Mouse (Mus musculus): ENCODE measurements at regions not wholly inside any gene's neighbourhood (a gene's known extent, or its start where the extent isn't known, plus 50 kb on each side); places are given as distances from the start of the nearest gene placed in this dataset.

- ATAC-seq (peak; percentile 89), DNase-seq (peak; percentile 61)
- no peak for TF ChIP-seq CTCF (IDR thresholded peaks at IDR 0.05; ENCODE audit: low read depth)
- 38% methylated on average over 14 of the region's 14 CpGs for WGBS
- no peak overlapping the region for H3K4me2 ChIP-seq (ENCODE audit: low read depth)
- H3K9me3 ChIP-seq (ENCODE audit: low read length) = no peaks in the 10 kb centered on the region
- no peak overlapping the region for H3K4me3 ChIP-seq (ENCODE audit: low read depth, low read length)
- no peak overlapping the region for H3K9ac ChIP-seq
- no peaks in the 10 kb centered on the region for H3K36me3 ChIP-seq (ENCODE audit: insufficient read depth)
- no peak overlapping the region for H3K27ac ChIP-seq (ENCODE audit: low read depth, low read length)
- no peaks in the 10 kb centered on the region for H3K27me3 ChIP-seq (ENCODE audit: insufficient read depth, low read length)
- H3K4me1 ChIP-seq (ENCODE audit: insufficient read depth) = peaks cover 18% of the 10 kb centered on the region
Measured at GRCm38 (mm10) chr14:76313424-76314190, 101.2 kb upstream of the Tsc22d1 start.

GRCm38 (mm10) chr14:76318438-76318837 is 96.3 kb upstream of the Tsc22d1 start:
- TF ChIP-seq CTCF (IDR thresholded peaks at IDR 0.05; ENCODE audit: low read depth) = no peak
- WGBS = 54% methylated on average over 5 of the region's 5 CpGs

DNA sequence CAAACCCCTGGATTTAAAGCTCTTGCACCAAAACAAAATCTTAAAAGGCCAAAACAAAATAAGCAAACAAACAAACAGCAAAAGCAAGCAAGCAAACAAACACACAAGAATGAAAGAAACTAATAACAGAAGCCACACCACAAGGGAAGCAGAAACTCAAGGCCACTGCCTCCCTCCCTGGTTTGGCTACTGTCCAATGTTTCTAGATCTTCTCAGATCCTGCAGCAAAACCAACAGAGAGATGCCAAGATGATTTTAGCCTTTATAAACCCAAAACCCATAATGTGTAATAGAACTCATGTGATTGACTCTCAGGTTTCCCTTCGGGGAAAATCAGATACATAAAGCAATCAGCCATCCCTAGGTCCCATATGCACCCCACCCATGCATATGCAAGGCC is 90.5 kb upstream of the Tsc22d1 start:
- ATAC-seq (no peak), DNase-seq (no peak)
- H3K9ac ChIP-seq = no peak overlapping the region
- no peak overlapping the region for H3K4me3 ChIP-seq (ENCODE audit: low read depth, low read length)
- no peaks in the 10 kb centered on the region for H3K9me3 ChIP-seq (ENCODE audit: low read length)
- no peak for TF ChIP-seq CTCF (IDR thresholded peaks at IDR 0.05; ENCODE audit: low read depth)
- 95% methylated on average over 1 of the region's 1 CpGs for WGBS
- H3K4me1 ChIP-seq (ENCODE audit: insufficient read depth) = no peaks in the 10 kb centered on the region
- no peak overlapping the region for H3K4me2 ChIP-seq (ENCODE audit: low read depth)
- H3K27me3 ChIP-seq (ENCODE audit: insufficient read depth, low read length) = no peaks in the 10 kb centered on the region
- H3K27ac ChIP-seq (ENCODE audit: low read depth, low read length) = no peak overlapping the region
- no peaks in the 10 kb centered on the region for H3K36me3 ChIP-seq (ENCODE audit: insufficient read depth)

More at GRCm38 (mm10) chr14:76318438-76318837, 96.3 kb upstream of the Tsc22d1 start:
- no peak overlapping the region for H3K4me3 ChIP-seq (ENCODE audit: low read depth, low read length)
- no peak overlapping the region for H3K27ac ChIP-seq (ENCODE audit: low read depth, low read length)
- H3K9ac ChIP-seq = no peak overlapping the region
- H3K27me3 ChIP-seq (ENCODE audit: insufficient read depth, low read length) = no peaks in the 10 kb centered on the region
- H3K4me1 ChIP-seq (ENCODE audit: insufficient read depth) = peaks cover 4% of the 10 kb centered on the region
- ATAC-seq (no peak), DNase-seq (peak; percentile 56)
- no peaks in the 10 kb centered on the region for H3K9me3 ChIP-seq (ENCODE audit: low read length)
- no peaks in the 10 kb centered on the region for H3K36me3 ChIP-seq (ENCODE audit: insufficient read depth)
- H3K4me2 ChIP-seq (ENCODE audit: low read depth) = no peak overlapping the region

DNA sequence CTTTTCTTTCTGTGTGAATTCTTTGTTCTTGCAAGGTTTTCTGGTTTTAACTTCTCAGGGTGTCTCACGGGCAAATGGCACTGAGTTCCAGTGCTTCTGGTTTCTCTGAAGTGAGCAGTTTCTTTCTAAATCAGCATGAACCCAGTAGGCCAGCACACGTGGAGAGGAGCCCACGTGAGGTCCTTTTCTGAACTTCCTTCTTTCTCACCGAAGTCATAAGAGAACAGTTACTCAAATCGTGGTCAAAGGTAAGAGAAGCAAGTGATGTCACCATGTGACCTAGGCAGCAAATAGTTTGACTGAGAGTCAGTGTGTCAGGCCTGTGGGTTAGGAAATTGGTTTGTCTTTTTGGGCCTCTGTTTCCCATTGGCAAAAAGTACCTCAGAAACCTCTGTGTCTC is 84.8 kb upstream of the Tsc22d1 start:
- ATAC-seq (no peak), DNase-seq (no peak)
- Histone ChIP-seq H3K9me3 (ENCODE audit: low read length) (no peaks in the 10 kb centered on the region), H3K9ac (no peak overlapping the region), H3K36me3 (ENCODE audit: insufficient read depth) (no peaks in the 10 kb centered on the region), H3K4me1 (ENCODE audit: insufficient read depth) (no peaks in the 10 kb centered on the region), H3K4me3 (ENCODE audit: low read depth, low read length) (no peak overlapping the region), H3K27me3 (ENCODE audit: insufficient read depth, low read length) (no peaks in the 10 kb centered on the region), H3K4me2 (ENCODE audit: low read depth) (no peak overlapping the region), H3K27ac (ENCODE audit: low read depth, low read length) (no peak overlapping the region)
- WGBS = 83% methylated on average over 5 of the region's 5 CpGs
- TF ChIP-seq CTCF (IDR thresholded peaks at IDR 0.05; ENCODE audit: low read depth) = no peak

DNA sequence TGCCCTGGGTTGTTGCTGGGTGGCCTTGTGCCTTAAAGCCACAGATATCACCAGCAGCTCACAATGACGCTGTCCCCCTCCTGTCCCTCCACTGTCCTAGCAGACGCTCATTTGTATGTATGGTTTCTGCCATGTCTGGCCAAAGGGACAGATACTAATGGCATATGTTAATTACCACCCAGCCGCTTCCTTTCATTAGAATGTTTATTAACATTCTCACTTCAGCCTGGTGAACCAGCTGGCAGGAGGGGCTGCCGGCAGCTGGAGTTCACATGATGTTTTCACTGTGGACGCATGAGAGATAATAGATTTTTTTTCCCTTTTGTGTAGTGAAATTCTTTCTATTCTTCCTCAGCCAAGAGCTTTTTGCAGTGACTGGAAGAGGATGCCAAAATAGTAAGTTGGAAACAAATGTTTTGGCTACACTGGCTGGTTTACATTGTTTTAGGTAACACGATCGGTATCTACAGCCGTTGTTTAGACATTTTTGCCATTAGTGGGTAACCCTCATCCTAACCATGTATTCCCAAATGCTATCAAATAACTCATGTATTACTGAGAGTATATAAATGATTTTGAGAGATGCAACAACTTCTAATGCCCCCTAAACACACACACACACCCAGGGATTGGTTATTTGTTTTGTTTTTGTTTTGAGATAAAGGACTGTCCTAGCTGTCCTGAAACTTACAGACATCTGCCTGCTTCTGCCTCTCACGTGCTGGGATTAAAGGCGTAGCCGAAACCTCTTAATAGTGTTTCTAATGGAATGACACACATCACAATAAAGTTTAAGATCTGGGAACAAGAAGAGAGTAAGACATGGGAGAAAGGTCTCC is 83.0 kb upstream of the Tsc22d1 start:
- no peaks in the 10 kb centered on the region for H3K27me3 ChIP-seq (ENCODE audit: insufficient read depth, low read length)
- H3K9ac ChIP-seq = no peak overlapping the region
- H3K4me3 ChIP-seq (ENCODE audit: low read depth, low read length) = no peak overlapping the region
- WGBS = 25% methylated on average over 11 of the region's 11 CpGs
- ATAC-seq (peak; percentile 67), DNase-seq (peak; percentile 32)
- no peak overlapping the region for H3K4me2 ChIP-seq (ENCODE audit: low read depth)
- H3K27ac ChIP-seq (ENCODE audit: low read depth, low read length) = no peak overlapping the region
- TF ChIP-seq CTCF (IDR thresholded peaks at IDR 0.05; ENCODE audit: low read depth) = no peak
- H3K4me1 ChIP-seq (ENCODE audit: insufficient read depth) = no peaks in the 10 kb centered on the region
- no peaks in the 10 kb centered on the region for H3K9me3 ChIP-seq (ENCODE audit: low read length)
- H3K36me3 ChIP-seq (ENCODE audit: insufficient read depth) = no peaks in the 10 kb centered on the region

DNA sequence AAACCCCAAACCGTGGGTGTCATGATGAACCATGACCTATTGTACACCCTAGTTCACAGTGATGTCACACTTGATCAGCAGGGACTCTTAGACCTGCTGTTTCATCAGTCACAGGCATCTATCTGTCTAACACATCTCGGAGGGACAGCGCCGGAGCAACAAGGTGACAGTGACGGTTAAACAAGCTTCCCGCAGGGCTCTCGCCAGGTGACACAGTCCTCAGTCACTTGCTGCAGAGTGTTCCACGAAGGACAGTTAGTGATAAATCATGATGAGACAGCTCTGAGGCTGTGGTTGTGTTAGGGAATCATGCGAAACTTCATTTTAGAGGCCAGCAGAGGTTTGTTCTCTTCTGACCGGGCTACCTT is 82.4 kb upstream of the Tsc22d1 start:
- Histone ChIP-seq H3K4me3 (ENCODE audit: low read depth, low read length) (no peak overlapping the region), H3K4me1 (ENCODE audit: insufficient read depth) (no peaks in the 10 kb centered on the region), H3K4me2 (ENCODE audit: low read depth) (no peak overlapping the region), H3K36me3 (ENCODE audit: insufficient read depth) (no peaks in the 10 kb centered on the region), H3K27me3 (ENCODE audit: insufficient read depth, low read length) (no peaks in the 10 kb centered on the region), H3K9me3 (ENCODE audit: low read length) (no peaks in the 10 kb centered on the region), H3K9ac (no peak overlapping the region), H3K27ac (ENCODE audit: low read depth, low read length) (no peak overlapping the region)
- ATAC-seq (no peak), DNase-seq (no peak)
- WGBS = 86% methylated on average over 10 of the region's 10 CpGs
- no peak for TF ChIP-seq CTCF (IDR thresholded peaks at IDR 0.05; ENCODE audit: low read depth)

- no peaks in the 10 kb centered on the region for H3K27me3 ChIP-seq (ENCODE audit: insufficient read depth, low read length)
- H3K4me3 ChIP-seq (ENCODE audit: low read depth, low read length) = no peak overlapping the region
- H3K9me3 ChIP-seq (ENCODE audit: low read length) = no peaks in the 10 kb centered on the region
- H3K36me3 ChIP-seq (ENCODE audit: insufficient read depth) = no peaks in the 10 kb centered on the region
- DNase-seq (peak; percentile 10), ATAC-seq (peak; percentile 45)
- no peak overlapping the region for H3K4me2 ChIP-seq (ENCODE audit: low read depth)
- TF ChIP-seq CTCF (IDR thresholded peaks at IDR 0.05; ENCODE audit: low read depth) = no peak
- no peak overlapping the region for H3K9ac ChIP-seq
- WGBS = 87% methylated on average over 7 of the region's 7 CpGs
- no peaks in the 10 kb centered on the region for H3K4me1 ChIP-seq (ENCODE audit: insufficient read depth)
- H3K27ac ChIP-seq (ENCODE audit: low read depth, low read length) = no peak overlapping the region
Measured at GRCm38 (mm10) chr14:76340789-76341188, 74.0 kb upstream of the Tsc22d1 start.
